Mouse (Mus musculus): ENCODE data around the gene Tmem151b. TPM values are rescaled to one million over a fixed set of nuclear protein-coding genes. Genes with fewer than 3 reads are reported as not detected.

Tmem151b gene
- polyA plus RNA-seq, 1 experiment = not detected

GRCm38 (mm10) chr17:45544001-45544872 lies 5.2 kb downstream of the Tmem151b start:
- no peak overlapping the region for H3K4me3 ChIP-seq (replicated peaks)

GRCm38 (mm10) chr17:45543115-45543514 lies 6.4 kb downstream of the Tmem151b start:
- H3K4me3 ChIP-seq (replicated peaks) = no peak overlapping the region
- H3K9me3 ChIP-seq (ENCODE audit: control insufficient read depth, low read length) = peaks cover 3% of the 10 kb centered on the region; the same call in 1 of the 2 replicates
- no peaks in the 10 kb centered on the region for H3K4me1 ChIP-seq (ENCODE audit: control insufficient read depth)
- no peaks in the 10 kb centered on the region for H3K36me3 ChIP-seq (ENCODE audit: control insufficient read depth)
- TF ChIP-seq TAL1 (IDR thresholded peaks at IDR 0.05; ENCODE audit: low read length) (no peak), GATA1 (IDR thresholded peaks at IDR 0.05; ENCODE audit: low read length) (no peak)
- peaks cover 91% of the 10 kb centered on the region for H3K27me3 ChIP-seq (ENCODE audit: control insufficient read depth)

More at GRCm38 (mm10) chr17:45544001-45544872, 5.2 kb downstream of the Tmem151b start:
- H3K36me3 ChIP-seq (ENCODE audit: control insufficient read depth) = no peaks in the 10 kb centered on the region
- TF ChIP-seq GATA1 (IDR thresholded peaks at IDR 0.05; ENCODE audit: low read length) = no peak
- no peak for TF ChIP-seq TAL1 (IDR thresholded peaks at IDR 0.05; ENCODE audit: low read length)
- H3K27me3 ChIP-seq (ENCODE audit: control insufficient read depth) = peaks cover 94% of the 10 kb centered on the region
- no peaks in the 10 kb centered on the region for H3K4me1 ChIP-seq (ENCODE audit: control insufficient read depth)
- H3K9me3 ChIP-seq (ENCODE audit: control insufficient read depth, low read length) = peaks cover 5% of the 10 kb centered on the region; the same call in 1 of the 2 replicates

- Histone ChIP-seq H3K4me1 (ENCODE audit: control insufficient read depth) (no peaks in the 10 kb centered on the region), H3K27me3 (ENCODE audit: control insufficient read depth) (peaks cover 89% of the 10 kb centered on the region), H3K9me3 (ENCODE audit: control insufficient read depth, low read length) (peaks cover 3% of the 10 kb centered on the region; the same call in 1 of the 2 replicates), H3K4me3 (replicated peaks) (no peak overlapping the region), H3K36me3 (ENCODE audit: control insufficient read depth) (no peaks in the 10 kb centered on the region)
- TF ChIP-seq GATA1 (IDR thresholded peaks at IDR 0.05; ENCODE audit: low read length) (no peak), TAL1 (IDR thresholded peaks at IDR 0.05; ENCODE audit: low read length) (no peak)
Observed at GRCm38 (mm10) chr17:45542705-45543104, 6.8 kb downstream of the Tmem151b start.

- Histone ChIP-seq H3K36me3 (ENCODE audit: control insufficient read depth) (no peaks in the 10 kb centered on the region), H3K9me3 (ENCODE audit: control insufficient read depth, low read length) (peaks cover 3% of the 10 kb centered on the region; the same call in 1 of the 2 replicates), H3K27me3 (ENCODE audit: control insufficient read depth) (peaks cover 84% of the 10 kb centered on the region), H3K4me1 (ENCODE audit: control insufficient read depth) (no peaks in the 10 kb centered on the region), H3K4me3 (replicated peaks) (no peak overlapping the region)
- TF ChIP-seq TAL1 (IDR thresholded peaks at IDR 0.05; ENCODE audit: low read length) (no peak), GATA1 (IDR thresholded peaks at IDR 0.05; ENCODE audit: low read length) (no peak)
Observed at GRCm38 (mm10) chr17:45542129-45542528, 7.3 kb downstream of the Tmem151b start.

GRCm38 (mm10) chr17:45539664-45540063 lies 9.8 kb downstream of the Tmem151b start:
- no peaks in the 10 kb centered on the region for H3K4me1 ChIP-seq (ENCODE audit: control insufficient read depth)
- H3K36me3 ChIP-seq (ENCODE audit: control insufficient read depth) = no peaks in the 10 kb centered on the region
- H3K27me3 ChIP-seq (ENCODE audit: control insufficient read depth) = peaks cover 81% of the 10 kb centered on the region
- no peak for TF ChIP-seq TAL1 (IDR thresholded peaks at IDR 0.05; ENCODE audit: low read length)
- no peak for TF ChIP-seq GATA1 (IDR thresholded peaks at IDR 0.05; ENCODE audit: low read length)
- H3K9me3 ChIP-seq (ENCODE audit: control insufficient read depth, low read length) = no peaks in the 10 kb centered on the region; the same call in 1 of the 2 replicates
- no peak overlapping the region for H3K4me3 ChIP-seq (replicated peaks)

- H3K27me3 ChIP-seq (ENCODE audit: control insufficient read depth) = peaks cover 76% of the 10 kb centered on the region
- H3K9me3 ChIP-seq (ENCODE audit: control insufficient read depth, low read length) = no peaks in the 10 kb centered on the region
- H3K4me1 ChIP-seq (ENCODE audit: control insufficient read depth) = no peaks in the 10 kb centered on the region
- no peaks in the 10 kb centered on the region for H3K36me3 ChIP-seq (ENCODE audit: control insufficient read depth)
- no peak for TF ChIP-seq TAL1 (IDR thresholded peaks at IDR 0.05; ENCODE audit: low read length)
- H3K4me3 ChIP-seq (replicated peaks) = no peak overlapping the region
Observed at GRCm38 (mm10) chr17:45538394-45538793, 11.1 kb downstream of the Tmem151b start.

GRCm38 (mm10) chr17:45536264-45536663 lies 13.2 kb downstream of the Tmem151b start:
- Histone ChIP-seq H3K27me3 (ENCODE audit: control insufficient read depth) (peaks cover 74% of the 10 kb centered on the region), H3K36me3 (ENCODE audit: control insufficient read depth) (no peaks in the 10 kb centered on the region), H3K4me3 (replicated peaks) (no peak overlapping the region), H3K9me3 (ENCODE audit: control insufficient read depth, low read length) (no peaks in the 10 kb centered on the region), H3K4me1 (ENCODE audit: control insufficient read depth) (no peaks in the 10 kb centered on the region)
- TF ChIP-seq TAL1 (IDR thresholded peaks at IDR 0.05; ENCODE audit: low read length) = no peak
- no peak for TF ChIP-seq GATA1 (IDR thresholded peaks at IDR 0.05; ENCODE audit: low read length)

- Histone ChIP-seq H3K36me3 (ENCODE audit: control insufficient read depth) (no peaks in the 10 kb centered on the region), H3K4me1 (ENCODE audit: control insufficient read depth) (no peaks in the 10 kb centered on the region), H3K4me3 (replicated peaks) (no peak overlapping the region), H3K27me3 (ENCODE audit: control insufficient read depth) (peaks cover 76% of the 10 kb centered on the region), H3K9me3 (ENCODE audit: control insufficient read depth, low read length) (no peaks in the 10 kb centered on the region)
- TF ChIP-seq GATA1 (IDR thresholded peaks at IDR 0.05; ENCODE audit: low read length) = no peak
- no peak for TF ChIP-seq TAL1 (IDR thresholded peaks at IDR 0.05; ENCODE audit: low read length)
Observed at GRCm38 (mm10) chr17:45532896-45533295, 16.6 kb downstream of the Tmem151b start.

GRCm38 (mm10) chr17:45530346-45530782 lies 19.1 kb downstream of the Tmem151b start:
- H3K27me3 ChIP-seq (ENCODE audit: control insufficient read depth) = peaks cover 70% of the 10 kb centered on the region
- no peaks in the 10 kb centered on the region for H3K9me3 ChIP-seq (ENCODE audit: control insufficient read depth, low read length)
- no peaks in the 10 kb centered on the region for H3K36me3 ChIP-seq (ENCODE audit: control insufficient read depth)
- H3K4me1 ChIP-seq (ENCODE audit: control insufficient read depth) = peaks cover 2% of the 10 kb centered on the region; the same call in 1 of the 2 replicates
- no peak for TF ChIP-seq GATA1 (IDR thresholded peaks at IDR 0.05; ENCODE audit: low read length)
- no peak for TF ChIP-seq TAL1 (IDR thresholded peaks at IDR 0.05; ENCODE audit: low read length)
- H3K4me3 ChIP-seq (replicated peaks) = no peak overlapping the region

Measured in erythroblast, embryonic 14.5 days (primary cell).